Mouse (Mus musculus) thymus, adult 2 months (tissue): ENCODE results near the gene Epo.

ENCODE experiments used
- CTCF ChIP-seq: fragments of 200-500 bp; IDR thresholded peaks from 2 replicates; pipeline ENCODE4 v1.5.1; 2012; ENCODE audit warnings: mild to moderate bottlenecking, control low read depth, low read length, moderate library complexity, borderline replicate concordance; ENCODE audit not compliant: control insufficient read depth, poor library complexity, insufficient read depth; ENCODE audit errors: extremely low read depth
- POLR2A ChIP-seq: fragments of 200-500 bp; IDR thresholded peaks from 2 replicates; pipeline ENCODE4 v1.6.1; 2012; ENCODE audit warnings: mild to moderate bottlenecking, low read length, control low read depth, moderate library complexity; ENCODE audit not compliant: control insufficient read depth, poor library complexity, insufficient read depth; ENCODE audit errors: extremely low read depth

- no peak for TF ChIP-seq CTCF
- no peak for TF ChIP-seq POLR2A
Measured at GRCm38 (mm10) chr5:137539291-137539801, 6.3 kb upstream of the Epo start.
